Mouse (Mus musculus) T-helper 17 cell (primary cell): Measurements from ENCODE around the gene Them4.

Source experiments
- in situ Hi-C, 2 experiments: fragments of 300-600 bp; cut with MboI, MseI; formaldehyde crosslinking; loops; 1 replicate in 1 of 2; 2 replicates in 1 of 2; pipeline ENCODE4 v1.15.1; 2025; ENCODE audit warnings: high pct_unique_total_duplicates in 2 of 2

Them4 gene

DNA sequence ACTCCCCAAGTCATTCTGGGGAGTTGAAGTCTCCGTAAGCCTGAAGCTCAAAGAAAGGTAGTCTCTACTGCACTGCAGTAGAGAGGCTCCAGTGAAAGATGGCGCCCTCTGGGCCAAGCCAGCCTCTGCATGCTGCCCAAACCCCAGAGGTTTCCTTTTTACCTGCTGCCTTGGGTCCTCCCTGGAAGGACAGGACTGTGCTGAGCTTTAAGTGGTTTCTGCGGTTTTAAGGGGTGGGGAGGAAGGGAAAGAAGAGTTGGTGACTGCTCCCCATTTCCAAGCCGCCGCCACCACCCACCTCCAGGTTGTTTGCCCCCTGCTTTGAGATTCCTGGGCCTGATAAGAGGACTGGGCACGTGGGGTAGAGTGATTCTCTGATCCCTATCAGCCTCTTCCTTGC is 58.7 kb downstream of the Them4 start:
- in situ Hi-C loops = no loop called here

DNA sequence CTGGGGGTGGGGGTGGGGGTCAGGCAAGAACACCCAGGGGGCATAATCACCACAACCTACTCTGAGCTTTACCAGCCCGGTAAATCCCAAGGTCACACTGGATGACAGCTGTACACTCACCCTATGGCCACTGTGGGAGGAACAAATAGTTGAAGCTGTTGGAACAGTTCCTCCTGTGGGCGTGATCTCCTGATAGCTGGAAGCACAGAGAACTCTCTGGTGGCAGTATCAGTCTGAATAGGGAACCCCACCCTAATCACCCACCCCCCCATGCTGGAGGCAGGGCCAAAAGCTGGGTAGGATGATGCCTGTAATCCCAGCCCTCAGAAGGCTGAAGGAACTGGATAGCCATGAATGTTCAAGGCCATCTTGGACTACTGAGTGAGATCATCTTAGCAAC is 59.8 kb downstream of the Them4 start:
- in situ Hi-C loops = loop anchor here in 1 of 2 experiments (10.0 kb wide), 1 partner anchor 475 kb away; no protein-coding TSS in a partner anchor

DNA sequence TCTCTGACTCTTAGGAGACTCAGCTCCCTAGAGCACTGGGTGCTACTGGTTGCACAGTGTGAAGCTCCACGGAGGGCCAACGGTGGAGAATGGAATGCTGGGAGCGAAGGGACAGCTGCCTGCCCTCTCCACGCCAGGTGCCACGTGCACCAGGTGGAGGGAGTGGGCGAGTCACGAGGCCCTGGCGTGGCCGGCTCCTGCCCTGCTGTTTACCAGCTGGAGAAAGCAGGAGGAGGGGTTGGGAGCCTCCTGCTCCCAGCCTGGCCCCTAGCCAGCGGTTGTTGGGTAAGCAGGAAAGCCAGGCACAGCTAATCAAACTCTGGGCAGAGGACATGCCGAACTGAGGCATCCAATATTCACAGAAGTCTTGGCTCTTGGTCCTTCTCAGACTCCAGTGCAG is 61.7 kb downstream of the Them4 start:
- in situ Hi-C loops = loop anchor here in 1 of 2 experiments (10.0 kb wide), 1 partner anchor 473 kb away; no protein-coding TSS in a partner anchor

DNA sequence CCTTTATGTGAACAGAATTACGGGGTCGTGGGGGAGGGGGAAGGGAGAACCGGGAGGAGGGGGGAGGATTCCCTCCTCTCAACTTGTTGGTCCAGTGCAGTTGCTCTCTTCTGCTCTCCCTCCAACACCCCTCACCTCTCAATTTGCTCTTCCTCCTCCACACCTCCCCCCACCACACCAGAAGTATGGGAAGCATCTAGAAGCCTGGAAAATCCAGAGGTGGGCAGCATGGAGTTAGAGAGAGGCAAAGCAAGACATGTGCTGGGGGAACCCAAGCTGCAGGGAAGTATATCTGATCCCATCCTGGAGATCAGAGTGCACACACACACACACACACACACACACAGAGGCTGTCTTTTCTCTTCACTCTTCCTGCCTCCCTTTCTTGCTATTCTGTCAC is 62.1 kb downstream of the Them4 start:
- in situ Hi-C loops = loop anchor here in 1 of 2 experiments (10.0 kb wide), 1 partner anchor 473 kb away; no protein-coding TSS in a partner anchor

DNA sequence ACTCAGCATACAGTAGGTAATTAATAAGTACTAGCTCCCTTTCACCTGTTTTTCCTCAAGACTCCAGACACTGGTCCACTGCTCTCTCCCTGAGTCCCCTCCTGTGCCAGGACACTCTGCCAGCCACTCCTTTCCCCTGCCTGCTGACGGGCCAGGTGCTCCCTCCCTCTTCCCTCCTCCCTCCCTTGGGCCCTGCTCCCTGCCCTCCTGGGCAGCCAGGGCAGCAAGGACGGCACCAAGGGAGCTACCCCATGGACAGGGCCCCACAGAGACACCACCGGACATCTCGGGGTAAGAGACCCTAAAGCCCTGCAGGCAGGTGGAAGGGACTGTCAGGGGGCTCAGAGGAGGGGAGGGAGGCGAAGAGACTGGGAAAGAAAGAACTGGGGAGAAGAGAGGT is 62.8 kb downstream of the Them4 start, which contains the start of gene Rorc:
Gene Rorc (plus strand): TSS at position 154 of the 400 bp plus-strand sequence.
- in situ Hi-C loops = loop anchor here in 1 of 2 experiments (10.0 kb wide), 1 partner anchor 472 kb away; no protein-coding TSS in a partner anchor

DNA sequence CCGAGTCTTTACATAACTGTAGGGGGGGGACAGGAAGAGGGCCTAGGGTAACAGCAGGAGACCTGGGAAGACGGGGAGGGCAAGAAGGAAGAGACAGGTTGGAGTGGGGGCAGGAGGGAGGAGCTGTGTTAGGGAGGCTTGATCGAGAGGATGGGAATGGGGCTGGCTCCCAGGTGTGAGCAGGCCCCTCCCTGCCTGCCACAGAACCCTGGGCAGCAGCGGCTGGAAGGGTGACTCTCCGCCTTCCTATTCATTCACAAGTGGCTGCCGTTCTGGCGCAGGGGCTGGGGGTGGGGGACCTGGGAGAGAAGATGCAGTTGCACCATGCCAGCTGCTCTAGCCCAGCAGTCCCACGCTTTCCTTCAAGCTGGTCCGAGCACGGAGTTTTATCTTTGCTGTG is 63.2 kb downstream of the Them4 start:
- in situ Hi-C loops = loop anchor here in 1 of 2 experiments (10.0 kb wide), 1 partner anchor 472 kb away; no protein-coding TSS in a partner anchor

DNA sequence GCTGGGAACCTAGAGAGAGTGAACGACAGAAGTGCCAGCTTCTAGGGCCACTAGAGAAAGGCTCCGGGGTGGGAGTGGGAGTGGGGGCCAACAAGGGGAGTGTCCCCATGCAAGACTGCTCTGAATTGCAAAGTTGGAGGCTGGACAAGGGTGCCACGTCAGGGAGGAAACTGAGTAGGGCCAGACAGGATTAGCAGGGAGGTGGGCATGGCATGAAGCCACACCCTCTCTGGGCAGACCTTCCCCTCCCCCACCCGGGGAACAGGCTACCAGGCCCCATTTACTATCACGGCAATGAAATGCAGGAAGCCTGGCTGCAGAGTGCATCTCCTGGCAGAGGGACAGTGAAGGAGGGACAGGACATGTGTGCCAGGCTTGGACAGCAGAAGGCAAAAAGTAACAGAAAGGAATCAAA is 63.7 kb downstream of the Them4 start:
- in situ Hi-C loops = loop anchor here in 1 of 2 experiments (10.0 kb wide), 1 partner anchor 471 kb away; no protein-coding TSS in a partner anchor

DNA sequence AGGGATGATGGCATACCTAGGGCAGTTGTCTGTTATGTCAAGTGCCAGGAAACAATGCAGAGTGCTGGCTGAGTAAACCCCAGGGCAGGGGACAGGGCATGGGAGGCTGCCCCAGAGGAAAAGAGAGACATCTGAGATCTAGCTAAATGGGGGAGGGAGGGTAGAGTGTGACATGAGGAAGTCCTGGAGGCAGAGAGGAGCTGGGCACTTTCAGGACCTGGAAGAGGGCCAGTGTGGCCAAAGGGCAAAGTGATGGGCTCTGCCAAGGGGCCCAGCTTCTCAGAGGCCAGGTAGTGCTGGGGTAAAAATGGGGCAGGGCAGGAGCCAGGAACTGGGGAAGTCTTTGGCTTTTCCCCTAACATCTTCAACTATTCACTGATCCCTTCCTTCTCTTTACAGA is 64.7 kb downstream of the Them4 start:
- in situ Hi-C loops = loop anchor here (5.0 to 10.0 kb wide), 2 partner anchors 68 to 470 kb away; partner anchors contain the start of genes Mrpl9 (in 2 of the 2) and Oaz3 (in 2 of the 2)

DNA sequence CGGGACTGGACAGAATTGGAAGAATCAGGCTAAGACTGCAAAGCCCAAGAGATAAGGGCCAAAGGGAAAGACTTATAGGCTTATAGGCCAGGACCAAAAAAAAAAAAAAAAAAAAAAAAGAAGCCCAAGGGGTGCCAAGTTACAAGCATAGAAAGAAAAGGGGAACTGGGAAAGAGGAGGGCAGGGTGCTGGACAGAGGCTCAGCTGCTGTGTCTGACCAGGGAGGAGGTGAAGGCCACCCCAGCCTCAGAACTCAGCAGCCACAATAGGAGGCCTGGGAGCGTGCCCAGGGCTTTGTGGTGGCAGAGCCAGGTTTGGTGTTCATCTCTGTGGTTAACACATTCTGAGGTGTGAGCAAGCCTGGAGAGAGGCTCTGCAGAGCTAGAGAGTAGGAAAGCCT is 65.3 kb downstream of the Them4 start:
- in situ Hi-C loops = loop anchor here (5.0 to 10.0 kb wide), 2 partner anchors 67 to 470 kb away; partner anchors contain the start of genes Mrpl9 (in 2 of the 2) and Oaz3 (in 2 of the 2)

DNA sequence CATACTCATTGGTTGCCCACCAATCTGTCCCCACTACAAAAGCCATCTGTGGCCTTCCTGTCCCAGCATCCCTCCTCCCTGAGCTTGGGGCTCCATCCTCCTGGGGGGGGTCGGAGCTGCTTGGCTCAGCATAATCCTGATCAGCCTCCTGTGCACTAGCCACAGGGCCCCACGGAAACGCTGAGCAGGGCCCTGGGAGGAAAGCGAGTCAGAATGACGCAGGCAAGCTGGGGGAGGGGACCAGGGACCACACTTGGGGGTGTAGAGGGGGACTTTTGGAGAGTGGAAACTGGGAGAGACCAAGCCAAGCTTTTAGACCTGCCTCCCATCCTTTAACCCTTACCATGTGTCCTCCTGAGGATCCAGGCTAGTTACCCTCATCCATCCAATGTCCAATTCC is 66.0 kb downstream of the Them4 start:
- in situ Hi-C loops = loop anchor here (5.0 to 10.0 kb wide), 2 partner anchors 66 to 469 kb away; partner anchors contain the start of genes Mrpl9 (in 2 of the 2) and Oaz3 (in 2 of the 2)

DNA sequence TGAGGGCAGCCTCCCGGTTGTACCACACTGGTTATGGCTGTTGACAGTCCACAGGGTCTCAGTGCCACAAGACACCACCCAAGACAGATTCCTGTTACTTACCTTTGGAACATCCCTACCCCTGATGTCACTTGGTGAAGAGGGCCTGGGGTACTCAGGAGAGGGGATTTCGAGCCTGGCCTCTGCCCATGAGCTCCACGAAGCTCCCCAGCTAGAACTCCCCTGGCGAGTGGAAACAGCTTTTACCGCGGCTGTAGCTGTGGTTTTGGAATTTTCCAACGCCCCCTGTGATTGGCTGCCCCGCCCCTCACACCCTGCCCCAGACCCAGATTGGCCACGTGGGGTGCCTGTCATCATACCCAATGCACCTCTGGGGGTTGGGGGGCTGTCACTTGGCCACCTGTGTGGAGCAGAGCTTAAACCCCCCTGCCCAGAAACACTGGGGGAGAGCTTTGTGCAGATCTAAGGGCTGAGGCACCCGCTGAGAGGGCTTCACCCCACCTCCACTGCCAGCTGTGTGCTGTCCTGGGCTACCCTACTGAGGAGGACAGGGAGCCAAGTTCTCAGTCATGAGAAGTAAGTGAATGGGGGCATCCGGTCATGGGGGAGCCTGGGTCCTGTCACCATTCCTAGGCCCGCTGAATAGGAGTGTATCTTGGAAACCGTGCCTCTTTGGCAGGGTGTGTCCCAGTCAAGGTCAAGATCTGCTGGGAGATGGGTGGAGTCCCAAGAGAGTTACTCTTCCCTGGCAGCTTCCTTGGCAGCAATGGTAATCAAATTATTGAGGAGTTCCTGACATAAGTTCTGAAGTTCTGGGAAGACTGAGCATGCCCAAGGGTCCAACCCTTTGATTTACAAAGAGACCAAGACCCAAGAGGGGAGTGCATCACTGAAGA is 67.4 kb downstream of the Them4 start:
- in situ Hi-C loops = loop anchor here (5.0 to 10.0 kb wide), 2 partner anchors 65 to 468 kb away; partner anchors contain the start of genes Mrpl9 (in 2 of the 2) and Oaz3 (in 2 of the 2)

DNA sequence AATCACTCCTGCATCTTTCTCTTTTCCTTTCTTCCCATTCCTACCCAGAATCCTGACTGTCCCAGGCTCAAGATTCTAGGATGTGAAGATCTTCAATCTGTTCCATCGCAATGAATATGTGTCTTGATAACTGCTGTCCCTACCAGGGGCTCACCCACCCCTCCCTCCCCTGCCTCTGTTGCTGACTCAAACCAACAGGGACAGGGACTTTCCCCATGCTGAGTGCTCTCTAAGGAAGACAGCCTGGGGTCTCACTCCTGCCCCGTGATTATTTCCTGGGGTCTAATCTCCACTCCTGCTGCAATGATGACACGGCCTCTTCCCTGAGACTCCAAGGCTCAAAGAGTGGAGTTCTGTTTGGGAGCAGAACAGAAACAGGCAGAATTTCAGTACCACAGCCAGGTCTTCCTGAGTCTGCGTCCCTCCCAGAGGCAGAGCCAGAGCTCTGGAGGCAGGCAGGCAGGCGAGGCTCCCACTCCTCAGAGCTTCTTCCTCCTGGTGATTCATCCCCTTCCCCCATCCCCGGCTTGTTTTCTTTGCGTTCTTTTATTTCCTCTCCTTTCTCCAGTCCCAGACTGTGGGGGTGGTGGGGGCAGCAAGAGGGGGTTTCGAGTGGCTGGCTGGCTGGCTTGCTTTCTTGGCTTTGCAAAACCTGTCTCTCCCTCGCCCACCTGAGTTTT is 70.1 kb downstream of the Them4 start:
- in situ Hi-C loops = loop anchor here (5.0 to 10.0 kb wide), 2 partner anchors 62 to 465 kb away; partner anchors contain the start of genes Mrpl9 (in 2 of the 2) and Oaz3 (in 2 of the 2)
